Mouse (Mus musculus) heart, adult 2 months (tissue): ENCODE measurements around the gene Hist2h2aa2. TPM values are rescaled to one million over a fixed set of nuclear protein-coding genes. Genes with fewer than 3 reads are reported as not detected.
A peak's percentile ranks its signal among the peaks of the same experiment; 100 is the strongest.
"Not testable (repeated sequence)": the region's sequence is repeated elsewhere in the genome, so short reads cannot be mapped to it uniquely, and the experiment has no call there.

Experiments used
- DNase-seq, 2 experiments: peaks; one replicate each; pipeline ENCODE4 v3.0.0; 2021
- H3K27ac ChIP-seq: fragments of 200-600 bp; 2 replicates; pipeline ENCODE4 v1.8.1; 2022
- H3K27me3 ChIP-seq: fragments of 200-500 bp; 2 replicates; pipeline ENCODE4 v1.6.1; 2012; ENCODE audit warnings: mild to moderate bottlenecking, low read length, inconsistent platforms, mixed read lengths; ENCODE audit not compliant: control insufficient read depth, insufficient read depth
- H3K36me3 ChIP-seq: fragments of 200-500 bp; 2 replicates; pipeline ENCODE4 v1.6.1; 2012; ENCODE audit warnings: low read length, inconsistent platforms; ENCODE audit not compliant: control insufficient read depth, insufficient read depth
- H3K4me1 ChIP-seq: fragments of 200-500 bp; 2 replicates; pipeline ENCODE4 v1.6.1; 2011; ENCODE audit warnings: low read length; ENCODE audit not compliant: control insufficient read depth, insufficient read depth
- H3K4me3 ChIP-seq: fragments of 200-600 bp; 2 replicates; pipeline ENCODE4 v1.8.1; 2022
- H3K79me2 ChIP-seq: fragments of 200-500 bp; replicated peaks from 2 replicates; pipeline ENCODE4 v1.6.1; 2012; ENCODE audit warnings: mild to moderate bottlenecking, inconsistent platforms, low read length, moderate library complexity, mixed read lengths; ENCODE audit not compliant: control insufficient read depth, insufficient read depth
- H3K9ac ChIP-seq: fragments of 200-500 bp; 2 replicates; pipeline ENCODE4 v1.6.1; 2012; ENCODE audit warnings: low read depth, mild to moderate bottlenecking, control low read depth, inconsistent platforms, low read length, mixed read lengths
- CTCF ChIP-seq: fragments of 200-600 bp; IDR thresholded peaks from 2 replicates; pipeline ENCODE4 v1.8.1; 2022; ENCODE audit warnings: antibody characterized with exemption, mild to moderate bottlenecking, moderate library complexity
- EP300 ChIP-seq: fragments of 200-500 bp; IDR thresholded peaks from 2 replicates; pipeline ENCODE4 v1.6.1; 2011; ENCODE audit warnings: low read depth, low read length, control low read depth; ENCODE audit not compliant: insufficient read depth
- POLR2A ChIP-seq: fragments of 200-500 bp; IDR thresholded peaks from 2 replicates; pipeline ENCODE4 v1.6.1; 2011; ENCODE audit warnings: mild to moderate bottlenecking, low read depth, low read length, control low read depth; ENCODE audit not compliant: insufficient read depth
- WGBS: fragments of 180-500 bp; shearing (Covaris S2); methylation state at CpG from one replicate; pipeline ENCODE4 v1.1.7; 2018; 5-methylcytosine and 5-hydroxymethylcytosine counted together
- intact Hi-C: fragments of 180-260 bp; cut with DNase I; formaldehyde crosslinking; loops from one replicate; pipeline ENCODE4 v1.15.1; 2025
- polyA plus RNA-seq: library from polyadenylated mRNA; depleted of rRNA; stranded (reverse); fragments of >200 nt; gene quantifications from 2 replicates; pipeline ENCODE4 v1.2.3, GENCODE M21; 2012
- total RNA-seq, 2 experiments: library from RNA; stranded (reverse); gene quantifications; 2 replicates each; pipeline ENCODE4 v1.2.3; 2021

The Hist2h2aa2 gene
- total and polyA plus RNA-seq, 3 experiments = 73.5 to 218 (median 189) TPM

GRCm38 (mm10) chr3:96220765-96221639 lies 19.1 kb downstream of the Hist2h2aa2 start, which contains the start of the genes Hist2h2ac and Hist2h2be:
Gene Hist2h2ac, minus strand, starts transcription at chr3:96220880.
Gene Hist2h2be, plus strand, starts transcription at chr3:96221119.
- H3K4me3 ChIP-seq = peak within 1 kb of the TSS; percentile 57
- peaks cover 2% of the 10 kb centered on the region; the same call in 1 of the 2 replicates for H3K79me2 ChIP-seq
- under 1% methylated on average over 43 of the region's 43 CpGs for WGBS
- intact Hi-C loops = loop anchor here (1.0 to 5.0 kb wide), 2 partner anchors 42 to 329 kb away; partner anchors contain the start of genes Aph1a, BC028528 and Hist2h4
- H3K27me3 ChIP-seq = no peaks in the 10 kb centered on the region
- peak; percentile 85 to 91 for DNase-seq
- H3K9ac ChIP-seq = peak within 1 kb of the TSS; percentile 97
- peaks cover 7% of the 10 kb centered on the region for H3K4me1 ChIP-seq
- peaks cover 2% of the 10 kb centered on the region for H3K36me3 ChIP-seq
- peak; percentile 98 for TF ChIP-seq POLR2A
- peak; percentile 26 for TF ChIP-seq CTCF
- TF ChIP-seq EP300 = peak; percentile 66
- peak within 1 kb of the TSS; percentile 98 for H3K27ac ChIP-seq

- intact Hi-C loops = loop anchor here (1.0 to 5.0 kb wide), 2 partner anchors 43 to 328 kb away; partner anchors contain the start of genes Aph1a, BC028528 and Hist2h4
- H3K79me2 ChIP-seq, H3K4me1 ChIP-seq, H3K36me3 ChIP-seq, DNase-seq, H3K27me3 ChIP-seq: not testable (repeated sequence)
- peak overlapping the region; percentile 98 for H3K27ac ChIP-seq
- WGBS = under 1% methylated on average over 42 of the region's 47 CpGs
- H3K9ac ChIP-seq = peak overlapping the region; percentile 97
- H3K4me3 ChIP-seq = peak overlapping the region; percentile 57
These were observed 19.8 kb downstream of the Hist2h2aa2 start for GRCm38 (mm10) chr3:96220131-96220764.

GRCm38 (mm10) chr3:96219661-96220130 lies 20.4 kb downstream of the Hist2h2aa2 start, which contains the start of the genes Bola1 and Hist2h2ab:
Gene Bola1, minus strand, starts transcription at chr3:96219709.
Gene Hist2h2ab, plus strand, starts transcription at chr3:96219865.
- WGBS = under 1% methylated on average over 37 of the region's 37 CpGs
- peak; percentile 87 to 88 for DNase-seq
- H3K4me1 ChIP-seq = peaks cover 7% of the 10 kb centered on the region
- H3K36me3 ChIP-seq = peaks cover 2% of the 10 kb centered on the region
- H3K27ac ChIP-seq = peak within 1 kb of the TSS; percentile 98
- H3K27me3 ChIP-seq = no peaks in the 10 kb centered on the region
- peak; percentile 31; the same call in 1 of the 2 replicates for TF ChIP-seq EP300
- TF ChIP-seq POLR2A = peak; percentile 74
- no peak for TF ChIP-seq CTCF
- no peaks in the 10 kb centered on the region for H3K79me2 ChIP-seq
- peak within 1 kb of the TSS; percentile 97 for H3K9ac ChIP-seq
- H3K4me3 ChIP-seq = peak within 1 kb of the TSS; percentile 57
- intact Hi-C loops = loop anchor here (1.0 to 5.0 kb wide), 4 partner anchors 44 to 327 kb away; partner anchors contain the start of genes Aph1a, BC028528 and Hist2h4

- Histone ChIP-seq H3K79me2 (no peaks in the 10 kb centered on the region), H3K4me1 (peaks cover 7% of the 10 kb centered on the region), H3K27ac (peak overlapping the region; percentile 98), H3K9ac (peak overlapping the region; percentile 91), H3K36me3 (peaks cover 2% of the 10 kb centered on the region), H3K4me3 (peak overlapping the region; percentile 57), H3K27me3 (no peaks in the 10 kb centered on the region)
- TF ChIP-seq CTCF (peak; percentile 53), EP300 (no peak), POLR2A (no peak; the same call in 1 of the 2 replicates)
- peak; percentile 54 to 56 for DNase-seq
- intact Hi-C loops = loop anchor here (2.0 to 5.0 kb wide), 2 partner anchors 44 to 152 kb away; no protein-coding TSS in a partner anchor
- WGBS = under 1% methylated on average over 12 of the region's 12 CpGs
These were observed 20.9 kb downstream of the Hist2h2aa2 start for GRCm38 (mm10) chr3:96219191-96219641.

- H3K4me3 ChIP-seq = no peak overlapping the region
- H3K4me1 ChIP-seq = no peaks in the 10 kb centered on the region
- H3K27me3 ChIP-seq = no peaks in the 10 kb centered on the region
- no peaks in the 10 kb centered on the region for H3K36me3 ChIP-seq
- TF ChIP-seq POLR2A (no peak), CTCF (peak; percentile 43)
- WGBS = 28% methylated on average over 15 of the region's 15 CpGs
- intact Hi-C loops = no loop called here
- no peak overlapping the region for H3K9ac ChIP-seq
- H3K27ac ChIP-seq = no peak overlapping the region
- DNase-seq = no peak
- H3K79me2 ChIP-seq = no peaks in the 10 kb centered on the region
These were observed 30.8 kb downstream of the Hist2h2aa2 start for GRCm38 (mm10) chr3:96209242-96209641.
